In genomic region chr13:73270451-73271081, GRCm38 (mm10) we compare ENCODE assay signal across 11 mouse cellular contexts. TPM values are rescaled to one million over a fixed set of nuclear protein-coding genes. Genes with fewer than 3 reads are reported as not detected.
DNase-seq lines count a peak whose midpoint lies in the region; ATAC-seq and TF ChIP-seq lines count a peak whose summit lies in the region.
"Had no signal": no experiment of that assay in that cellular context is flagged by ENCODE, and none has a peak within 500 bp of the region (broad histone marks: within the 10 kb centered on the region; RNA-seq: fewer than 3 reads in every experiment).

No protein-coding gene starts in this region.

- no peak overlapping the region for H3K27ac ChIP-seq in forebrain, embryonic 14.5 days (ENCODE audit: low read depth, low read length)
- no peak overlapping the region for H3K27ac ChIP-seq in forebrain, embryonic 12.5 days
- no peak overlapping the region for H3K27ac ChIP-seq in CH12.LX (ENCODE audit: insufficient read depth, low read depth)
- H3K27ac ChIP-seq in midbrain, embryonic 13.5 days, result no peak overlapping the region

- intact Hi-C loops in heart, postnatal 10 days (cut with DNase I), result no loop called here

- no peak for TF ChIP-seq RAD21 in CH12.LX (IDR thresholded peaks at IDR 0.05; ENCODE audit: low read depth, low read length)

- H3K4me3 ChIP-seq in forebrain, embryonic 14.5 days (ENCODE audit: low read depth, low read length), result no peak overlapping the region
- H3K4me3 ChIP-seq in forebrain, embryonic 12.5 days (replicated peaks), result no peak overlapping the region
- no peak overlapping the region for H3K4me3 ChIP-seq in CH12.LX (replicated peaks in 1 of 3; ENCODE audit: low read depth in 2 of 3, low read length in 2 of 3, poor library complexity in 1 of 3)
- H3K4me3 ChIP-seq in midbrain, embryonic 13.5 days (replicated peaks), result peak overlapping the region; percentile 35
- H3K4me3 ChIP-seq: erythroblast, embryonic 14.5 days had no signal

- H3K79me2 ChIP-seq in CH12.LX (replicated peaks; ENCODE audit: control insufficient read depth, extremely low read depth, insufficient read depth, poor library complexity, severe bottlenecking), result no peaks in the 10 kb centered on the region

- H3K9ac ChIP-seq in forebrain, embryonic 14.5 days (ENCODE audit: low read length), result no peak overlapping the region
- no peak overlapping the region for H3K9ac ChIP-seq in forebrain, embryonic 12.5 days
- H3K9ac ChIP-seq in CH12.LX (ENCODE audit: insufficient read depth, low read depth), result no peak overlapping the region
- 0 out of 2 replicates have a peak overlapping the region, but pooled peaks have one; percentile 14 for H3K9ac ChIP-seq in midbrain, embryonic 13.5 days (replicated peaks)

- peaks cover 89% of the 10 kb centered on the region for H3K27me3 ChIP-seq in forebrain, embryonic 14.5 days (replicated peaks; ENCODE audit: control insufficient read depth, insufficient read depth, low read length)
- H3K27me3 ChIP-seq in forebrain, embryonic 12.5 days, result peaks cover 100% of the 10 kb centered on the region
- peaks cover 68% of the 10 kb centered on the region for H3K27me3 ChIP-seq in CH12.LX (replicated peaks)
- peaks cover 99% of the 10 kb centered on the region for H3K27me3 ChIP-seq in midbrain, embryonic 13.5 days

- no peaks in the 10 kb centered on the region for H3K36me3 ChIP-seq in forebrain, embryonic 14.5 days (ENCODE audit: control insufficient read depth, insufficient read depth, low read length)
- no peaks in the 10 kb centered on the region for H3K36me3 ChIP-seq in forebrain, embryonic 12.5 days (replicated peaks)
- no peaks in the 10 kb centered on the region for H3K36me3 ChIP-seq in CH12.LX (replicated peaks in 1 of 2; ENCODE audit: control insufficient read depth in 1 of 2, insufficient read depth in 1 of 2, low read length in 1 of 2)
- H3K36me3 ChIP-seq in midbrain, embryonic 13.5 days, result no peaks in the 10 kb centered on the region

- TF ChIP-seq EP300 in CH12.LX (IDR thresholded peaks at IDR 0.05; ENCODE audit: low read length), result no peak

- in situ Hi-C loops in CH12.LX (cut with MboI; ENCODE audit: low pct_ligation_motif_present, low pct_unique_long_range_greater_than_20kb, low sequenced_read_pairs), result no loop called here

- dilution Hi-C loops in CH12.LX (cut with MboI; ENCODE audit: extremely low pct_ligation_motif_present, extremely low pct_unique_long_range_greater_than_20kb, low sequenced_read_pairs), result no loop called here

- H3K4me2 ChIP-seq in forebrain, embryonic 14.5 days (ENCODE audit: low read length), result peak overlapping the region; percentile 2; the same call in 1 of the 2 replicates
- no peak overlapping the region for H3K4me2 ChIP-seq in forebrain, embryonic 12.5 days
- H3K4me2 ChIP-seq in CH12.LX (ENCODE audit: insufficient read depth, low read depth, poor library complexity, severe bottlenecking), result peak overlapping the region; percentile 89
- peak overlapping the region; percentile 59 for H3K4me2 ChIP-seq in midbrain, embryonic 13.5 days (replicated peaks)

- peaks cover 5% of the 10 kb centered on the region for H3K4me1 ChIP-seq in forebrain, embryonic 14.5 days (ENCODE audit: control insufficient read depth, insufficient read depth, low read length)
- peaks cover 31% of the 10 kb centered on the region for H3K4me1 ChIP-seq in forebrain, embryonic 12.5 days
- H3K4me1 ChIP-seq in CH12.LX (ENCODE audit: control insufficient read depth in 1 of 2, insufficient read depth in 2 of 2), result peaks cover 12 to 60% of the 10 kb centered on the region in 2 experiments
- H3K4me1 ChIP-seq in midbrain, embryonic 13.5 days (replicated peaks), result peaks cover 36% of the 10 kb centered on the region

- no peak for TF ChIP-seq POLR2A in CH12.LX (IDR thresholded peaks at IDR 0.05; ENCODE audit: low read depth, low read length)

- no peak for ATAC-seq in forebrain, embryonic 14.5 days
- ATAC-seq in forebrain, embryonic 12.5 days (ENCODE audit: low FRiP score), result no peak
- no peak for ATAC-seq in midbrain, embryonic 13.5 days
- no peak for ATAC-seq in megakaryocyte-erythroid progenitor cell, adult 5-6 weeks (replicated peaks; ENCODE audit: low FRiP score, low TSS enrichment, poor library complexity, severe bottlenecking)

- no peaks in the 10 kb centered on the region for H3K9me3 ChIP-seq in forebrain, embryonic 14.5 days (replicated peaks; ENCODE audit: control insufficient read depth, low read length)
- no peaks in the 10 kb centered on the region for H3K9me3 ChIP-seq in forebrain, embryonic 12.5 days
- H3K9me3 ChIP-seq in CH12.LX (replicated peaks; ENCODE audit: low read length), result no peaks in the 10 kb centered on the region
- H3K9me3 ChIP-seq in midbrain, embryonic 13.5 days, result no peaks in the 10 kb centered on the region

- DNase-seq in forebrain, embryonic 14.5 days (ENCODE audit: low spot score), result peak; percentile 10
- no peak for DNase-seq in CH12.LX (ENCODE audit: extremely low read depth)
- DNase-seq in heart, postnatal 10 days, result peak; percentile 48 to 50
- DNase-seq in cerebellum, postnatal 36 days, result no peak
- DNase-seq in right cerebral cortex, postnatal 36 days (ENCODE audit: low spot score in 2 of 2), result no peak
- DNase-seq: right cerebral cortex, postnatal 14 days; thymus, postnatal 4 days had no signal

- no peak for TF ChIP-seq CTCF in CH12.LX (conservative IDR thresholded peaks at IDR 0.05 in 1 of 2, IDR thresholded peaks at IDR 0.05 in 1 of 2; ENCODE audit: low read depth in 2 of 2, low read length in 2 of 2)

- 3% methylated on average over 22 of the region's 22 CpGs for WGBS in forebrain, embryonic 14.5 days
- 2% methylated on average over 22 of the region's 22 CpGs for WGBS in forebrain, embryonic 12.5 days
- WGBS in midbrain, embryonic 13.5 days, result 1% methylated on average over 22 of the region's 22 CpGs

TF ChIP-seq in CH12.LX, 34 proteins besides CTCF, POLR2A, EP300 and RAD21:
- TF ChIP-seq KAT2A (IDR thresholded peaks at IDR 0.05; ENCODE audit: insufficient replicate concordance, low read length), result no peak
- no peak for TF ChIP-seq IRF4 (IDR thresholded peaks at IDR 0.05; ENCODE audit: low read depth, low read length)
- no peak for TF ChIP-seq CHD2 (IDR thresholded peaks at IDR 0.05; ENCODE audit: low read length)
- no peak for TF ChIP-seq MXI1 (IDR thresholded peaks at IDR 0.05; ENCODE audit: low read depth, low read length)
- no peak for TF ChIP-seq USF1 (IDR thresholded peaks at IDR 0.05; ENCODE audit: low read depth, low read length)
- TF ChIP-seq ELF1 (IDR thresholded peaks at IDR 0.05; ENCODE audit: low read depth, low read length), result no peak
- TF ChIP-seq SIN3A (IDR thresholded peaks at IDR 0.05; ENCODE audit: low read length), result no peak
- no peak for TF ChIP-seq ZMIZ1 (IDR thresholded peaks at IDR 0.05; ENCODE audit: low read depth, low read length)
- no peak for TF ChIP-seq CHD1 (IDR thresholded peaks at IDR 0.05; ENCODE audit: low read depth, low read length)
- no peak for TF ChIP-seq POLR2AphosphoS2 (IDR thresholded peaks at IDR 0.05; ENCODE audit: low read depth, low read length)
- TF ChIP-seq MEF2A (IDR thresholded peaks at IDR 0.05; ENCODE audit: borderline replicate concordance, low read depth, low read length), result no peak
- no peak for TF ChIP-seq ZC3H11A (IDR thresholded peaks at IDR 0.05; ENCODE audit: low read depth, low read length)
- TF ChIP-seq USF2 (conservative IDR thresholded peaks at IDR 0.05; ENCODE audit: low read depth, low read length), result no peak
- TF ChIP-seq MAX (IDR thresholded peaks at IDR 0.05; ENCODE audit: low read length), result no peak
- no peak for TF ChIP-seq ETS1 (conservative IDR thresholded peaks at IDR 0.05; ENCODE audit: low read depth, low read length)
- no peak for TF ChIP-seq NELFE (IDR thresholded peaks at IDR 0.05; ENCODE audit: low read depth, low read length)
- no peak for TF ChIP-seq ZKSCAN1 (IDR thresholded peaks at IDR 0.05; ENCODE audit: borderline replicate concordance, low read depth, low read length)
- TF ChIP-seq BHLHE40 (IDR thresholded peaks at IDR 0.05; ENCODE audit: low read depth, low read length), result no peak

RNA-seq across cellular contexts. Expression of gene Irx4, which starts 10.3 kb away (rescaled TPM):
- polyA plus RNA-seq in forebrain, embryonic 14.5 days (2014; fragmentation: Nextera tagmentation; extraction: Ambion mirVana), result 0.06 TPM in 1 of 2 replicates, not detected in the other
- polyA plus RNA-seq in forebrain, embryonic 12.5 days (2016; fragmentation: Nextera tagmentation; extraction: Ambion mirVana), result 0.53 and 1.0 TPM in 2 replicates
- total RNA-seq in CH12.LX (2012; rRNA removed) (not detected in 2 replicates), CH12.LX (2014; rRNA removed) (not detected in 2 replicates)
- not detected in 2 replicates for polyA plus RNA-seq in CH12.LX (2012; ENCODE audit: insufficient read length, low read depth)
- total RNA-seq in heart, postnatal 10 days (2021), result 10 to 100 TPM; 27.6 to 49.8 TPM
- polyA plus RNA-seq in midbrain, embryonic 13.5 days (2015; fragmentation: Nextera tagmentation; extraction: Ambion mirVana), result 1.2 and 1.5 TPM in 2 replicates
- not detected in 2 replicates for total RNA-seq in megakaryocyte-erythroid progenitor cell, adult 5-6 weeks (2014; fragmentation: Nextera tagmentation)
- not detected in 2 replicates for total RNA-seq in megakaryocyte-erythroid progenitor cell, adult 5-6 weeks (2017)
- polyA plus RNA-seq: erythroblast, embryonic 14.5 days had no signal

RNA-seq across cellular contexts. Expression of gene Mrpl36, which starts 57.7 kb away (rescaled TPM):
- polyA plus RNA-seq in forebrain, embryonic 14.5 days (2014; fragmentation: Nextera tagmentation; extraction: Ambion mirVana), result 94.9 and 113 TPM in 2 replicates
- polyA plus RNA-seq in forebrain, embryonic 12.5 days (2016; fragmentation: Nextera tagmentation; extraction: Ambion mirVana), result 110 and 115 TPM in 2 replicates
- total RNA-seq in CH12.LX (2012; rRNA removed), result 133 and 151 TPM in 2 replicates
- 206 and 220 TPM in 2 replicates for total RNA-seq in CH12.LX (2014; rRNA removed)
- 102 TPM in 2 replicates for polyA plus RNA-seq in CH12.LX (2012; ENCODE audit: insufficient read length, low read depth)
- total RNA-seq in heart, postnatal 10 days (2021), result 10 to 100 TPM; 43.0 to 46.9 TPM
- 96.1 and 101 TPM in 2 replicates for polyA plus RNA-seq in midbrain, embryonic 13.5 days (2015; fragmentation: Nextera tagmentation; extraction: Ambion mirVana)
- total RNA-seq in megakaryocyte-erythroid progenitor cell, adult 5-6 weeks (2014; fragmentation: Nextera tagmentation), result 113 and 157 TPM in 2 replicates
- total RNA-seq in megakaryocyte-erythroid progenitor cell, adult 5-6 weeks (2017), result 49.6 and 60.0 TPM in 2 replicates

RNA-seq across cellular contexts. Expression of gene Ndufs6, which starts 57.8 kb away (rescaled TPM):
- polyA plus RNA-seq in forebrain, embryonic 14.5 days (2014; fragmentation: Nextera tagmentation; extraction: Ambion mirVana), result 330 and 443 TPM in 2 replicates
- polyA plus RNA-seq in forebrain, embryonic 12.5 days (2016; fragmentation: Nextera tagmentation; extraction: Ambion mirVana), result 302 and 309 TPM in 2 replicates
- total RNA-seq in CH12.LX (2012; rRNA removed) (176 and 182 TPM in 2 replicates), CH12.LX (2014; rRNA removed) (165 and 172 TPM in 2 replicates)
- 190 and 200 TPM in 2 replicates for polyA plus RNA-seq in CH12.LX (2012; ENCODE audit: insufficient read length, low read depth)
- 100 to 1,000 TPM; 859 to 902 TPM for total RNA-seq in heart, postnatal 10 days (2021)
- polyA plus RNA-seq in midbrain, embryonic 13.5 days (2015; fragmentation: Nextera tagmentation; extraction: Ambion mirVana), result 362 and 373 TPM in 2 replicates
- 239 and 338 TPM in 2 replicates for total RNA-seq in megakaryocyte-erythroid progenitor cell, adult 5-6 weeks (2014; fragmentation: Nextera tagmentation)
- total RNA-seq in megakaryocyte-erythroid progenitor cell, adult 5-6 weeks (2017), result 162 and 191 TPM in 2 replicates

Comparison
In these comparisons a context has a peak if more than half of its experiments do, and no peak if none do; other contexts are left out.
1. DNase-seq: peak in forebrain, embryonic 14.5 days (single experiment) and heart, postnatal 10 days (2 of 2); none in CH12.LX (single experiment), cerebellum, postnatal 36 days (0 of 2) and right cerebral cortex, postnatal 36 days (0 of 2).